Mouse (Mus musculus) left cerebral cortex, postnatal 36 days (tissue): Measurements from ENCODE around the gene Spata2l. TPM values are rescaled to one million over a fixed set of nuclear protein-coding genes. Genes with fewer than 3 reads are reported as not detected.
"Not testable (repeated sequence)": the region's sequence is repeated elsewhere in the genome, so short reads cannot be mapped to it uniquely, and the experiment has no call there.

Source experiments
- DNase-seq, 2 experiments: peaks; one replicate each; pipeline ENCODE4 v3.0.0; 2021 to 2022; ENCODE audit warnings: low spot score in 2 of 2, mixed read lengths in 1 of 2
- intact Hi-C: fragments of 180-260 bp; cut with DNase I; formaldehyde crosslinking; loops from one replicate; pipeline ENCODE4 v1.15.1; 2025
- total RNA-seq, 2 experiments: library from RNA; stranded (reverse); gene quantifications; 2 replicates each; pipeline ENCODE4 v1.2.3; 2021

The Spata2l gene
- total RNA-seq = 10 to 100 TPM; 86.7 to 88.8 TPM

- DNase-seq = peak; percentile 84 to 85
- intact Hi-C loops = no loop called here
Measured at GRCm38 (mm10) chr8:123235520-123236497, at the start of gene Spata2l. TSS of gene Spata2l (minus strand) at chr8:123236233.

DNA sequence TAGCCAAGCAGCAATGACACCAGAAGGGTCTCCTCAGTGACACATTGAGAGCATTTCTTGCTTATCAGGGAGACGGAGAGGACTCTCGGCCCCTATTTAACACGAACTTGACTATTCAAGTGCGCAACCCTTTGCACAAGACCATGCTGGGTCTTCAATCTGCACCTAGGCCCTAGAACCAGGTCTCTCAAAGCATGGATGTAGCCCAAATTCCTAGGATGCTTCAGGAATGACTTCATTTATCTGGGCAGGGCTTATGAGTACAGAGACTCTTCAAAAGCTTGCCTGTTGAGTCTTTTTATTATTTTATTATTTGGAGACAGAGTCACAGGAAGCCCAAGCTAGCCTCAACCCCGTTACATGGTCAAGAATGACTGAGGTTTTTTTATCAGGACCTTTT lies 48.5 kb upstream of the Spata2l start:
- intact Hi-C loops = no loop called here

GRCm38 (mm10) chr8:123283991-123284390 lies 48.0 kb upstream of the Spata2l start:
- intact Hi-C loops = no loop called here
- DNase-seq = no peak

More for the DNA sequence above, 48.5 kb upstream of the Spata2l start:
- no peak for DNase-seq

DNA sequence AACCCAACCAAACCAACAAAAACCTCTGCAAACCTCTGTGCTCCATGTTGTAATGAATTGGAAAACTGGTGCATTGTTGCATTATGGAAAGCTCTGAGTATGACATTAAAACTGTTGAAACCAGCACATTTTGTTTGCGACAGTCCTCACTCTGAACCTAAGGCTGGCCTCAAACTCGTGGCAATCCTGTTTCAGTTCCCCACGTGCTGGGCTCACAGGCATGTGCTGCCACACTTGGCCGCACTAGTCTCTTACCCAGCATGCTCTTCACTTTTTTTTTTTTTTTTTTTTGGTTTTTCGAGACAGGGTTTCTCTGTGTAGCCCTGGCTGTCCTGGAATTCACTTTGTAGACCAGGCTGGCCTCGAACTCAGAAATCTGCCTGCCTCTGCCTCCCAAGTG lies 47.0 kb upstream of the Spata2l start:
- intact Hi-C loops, DNase-seq: not testable (repeated sequence)

DNA sequence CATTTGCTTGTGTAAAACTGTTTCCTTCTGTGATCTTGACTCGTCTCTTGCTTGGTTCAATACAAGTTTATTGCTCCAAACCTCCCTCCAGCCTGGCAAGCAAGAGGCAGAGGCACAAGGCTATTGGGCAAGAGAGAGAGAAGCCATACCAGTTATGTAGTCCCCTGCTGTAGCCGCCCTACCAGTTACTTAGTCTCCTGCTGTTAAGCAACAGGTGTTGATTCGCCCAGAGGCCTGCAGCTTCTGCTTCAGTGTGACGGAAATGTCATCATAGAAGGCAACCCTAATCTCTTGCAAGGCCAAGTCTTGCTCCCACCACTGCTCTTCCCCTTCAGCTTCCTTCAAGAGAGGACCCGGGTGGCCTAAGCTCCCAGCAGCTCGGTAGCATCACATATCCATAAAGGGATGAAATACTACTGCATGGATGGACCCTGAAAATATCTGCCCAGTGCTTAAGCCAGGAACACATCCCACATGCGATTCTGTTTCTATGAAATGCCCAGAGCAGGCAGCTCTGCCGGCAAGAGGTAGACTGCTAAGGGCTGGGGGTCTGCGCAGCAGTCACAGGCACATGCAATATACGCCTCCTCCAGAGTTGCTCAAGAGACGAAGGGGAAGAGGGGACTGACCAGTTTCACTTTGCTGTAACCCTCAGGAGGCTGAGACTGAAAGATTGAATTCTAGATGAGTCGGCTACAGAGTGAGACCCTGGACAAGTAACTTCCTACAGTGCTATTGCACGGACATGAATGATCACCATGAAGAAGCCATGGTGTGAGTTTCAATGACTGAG lies 44.5 kb upstream of the Spata2l start:
- no peak for DNase-seq
- intact Hi-C loops = no loop called here

GRCm38 (mm10) chr8:123279828-123280227 lies 43.8 kb upstream of the Spata2l start:
- no peak for DNase-seq
- intact Hi-C loops = loop anchor here (2.0 kb wide), 1 partner anchor 27 kb away; no protein-coding TSS in a partner anchor

GRCm38 (mm10) chr8:123278445-123278844 lies 42.4 kb upstream of the Spata2l start:
- DNase-seq = no peak
- intact Hi-C loops = loop anchor here (2.0 kb wide), 1 partner anchor 28 kb away; no protein-coding TSS in a partner anchor

DNA sequence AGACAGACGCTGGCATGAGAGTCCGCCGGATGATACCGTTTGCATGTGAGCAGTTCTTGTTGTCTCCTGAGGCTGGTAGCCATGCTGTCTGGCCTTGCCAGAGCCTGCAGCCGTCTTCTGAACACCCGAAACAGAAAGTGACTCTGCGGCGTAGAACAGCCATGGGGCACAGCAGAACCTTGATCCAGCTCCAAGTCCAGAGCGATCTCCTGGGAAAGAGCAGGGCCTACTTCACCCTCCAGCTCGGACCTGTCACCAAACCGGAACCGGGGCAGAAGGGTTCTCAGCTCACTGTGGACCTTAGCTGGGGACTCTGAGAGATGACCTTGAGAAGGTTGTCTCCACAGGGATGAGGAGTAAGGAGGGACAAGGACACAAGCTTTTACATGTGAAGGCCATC lies 39.1 kb upstream of the Spata2l start:
- intact Hi-C loops = no loop called here
- no peak for DNase-seq

- intact Hi-C loops = no loop called here
Measured at GRCm38 (mm10) chr8:123274447-123274846, 38.4 kb upstream of the Spata2l start.

GRCm38 (mm10) chr8:123271901-123272300 lies 35.9 kb upstream of the Spata2l start:
- no peak for DNase-seq
- intact Hi-C loops = no loop called here

More at GRCm38 (mm10) chr8:123274447-123274846, 38.4 kb upstream of the Spata2l start:
- DNase-seq = no peak

- no peak for DNase-seq
- intact Hi-C loops = no loop called here
Measured at GRCm38 (mm10) chr8:123271147-123271546, 35.1 kb upstream of the Spata2l start.

DNA sequence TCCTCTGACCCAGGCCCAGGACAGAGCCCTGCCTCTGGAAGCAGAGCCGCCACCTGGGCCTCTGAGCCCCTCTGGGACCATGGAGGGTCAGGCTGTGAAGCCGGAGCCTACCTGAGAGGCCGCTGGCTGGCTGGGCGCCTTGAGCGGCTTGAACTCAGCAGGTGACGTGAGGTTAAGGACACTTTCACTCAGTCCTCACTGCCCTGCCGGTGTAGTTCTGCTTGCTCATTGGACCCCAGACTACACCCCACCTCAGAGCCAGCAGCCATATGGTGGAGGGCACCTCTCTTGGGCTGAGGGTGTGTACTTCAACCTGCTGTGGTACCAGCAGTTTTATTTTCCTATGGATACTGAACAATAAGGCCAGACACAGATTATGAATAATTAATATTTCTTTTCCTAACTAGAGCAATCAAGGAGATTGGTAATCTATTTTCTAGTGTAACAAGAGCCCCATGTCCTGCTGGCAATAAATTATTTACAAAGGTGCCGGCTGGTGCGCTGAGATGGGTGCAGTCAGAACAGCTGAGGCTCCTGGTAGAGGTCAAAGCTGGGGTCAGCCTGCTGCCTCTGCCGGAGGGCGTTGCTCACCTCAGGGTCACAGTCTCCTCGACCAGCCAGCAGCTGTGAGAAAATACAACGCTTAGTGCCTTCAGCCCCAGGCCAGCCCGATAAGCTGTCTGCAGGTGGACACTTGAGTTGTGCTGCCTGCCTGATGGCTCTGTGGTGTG lies 32.1 kb upstream of the Spata2l start:
- DNase-seq = no peak
- intact Hi-C loops = no loop called here

GRCm38 (mm10) chr8:123257593-123257992 lies 21.6 kb upstream of the Spata2l start:
- intact Hi-C loops, DNase-seq: not testable (repeated sequence)

GRCm38 (mm10) chr8:123257114-123257513 lies 21.1 kb upstream of the Spata2l start:
- intact Hi-C loops = no loop called here
- DNase-seq = peak; percentile 35 to 44

- no peak for DNase-seq
- intact Hi-C loops = no loop called here
Measured at GRCm38 (mm10) chr8:123255170-123255569, 19.1 kb upstream of the Spata2l start.

DNA sequence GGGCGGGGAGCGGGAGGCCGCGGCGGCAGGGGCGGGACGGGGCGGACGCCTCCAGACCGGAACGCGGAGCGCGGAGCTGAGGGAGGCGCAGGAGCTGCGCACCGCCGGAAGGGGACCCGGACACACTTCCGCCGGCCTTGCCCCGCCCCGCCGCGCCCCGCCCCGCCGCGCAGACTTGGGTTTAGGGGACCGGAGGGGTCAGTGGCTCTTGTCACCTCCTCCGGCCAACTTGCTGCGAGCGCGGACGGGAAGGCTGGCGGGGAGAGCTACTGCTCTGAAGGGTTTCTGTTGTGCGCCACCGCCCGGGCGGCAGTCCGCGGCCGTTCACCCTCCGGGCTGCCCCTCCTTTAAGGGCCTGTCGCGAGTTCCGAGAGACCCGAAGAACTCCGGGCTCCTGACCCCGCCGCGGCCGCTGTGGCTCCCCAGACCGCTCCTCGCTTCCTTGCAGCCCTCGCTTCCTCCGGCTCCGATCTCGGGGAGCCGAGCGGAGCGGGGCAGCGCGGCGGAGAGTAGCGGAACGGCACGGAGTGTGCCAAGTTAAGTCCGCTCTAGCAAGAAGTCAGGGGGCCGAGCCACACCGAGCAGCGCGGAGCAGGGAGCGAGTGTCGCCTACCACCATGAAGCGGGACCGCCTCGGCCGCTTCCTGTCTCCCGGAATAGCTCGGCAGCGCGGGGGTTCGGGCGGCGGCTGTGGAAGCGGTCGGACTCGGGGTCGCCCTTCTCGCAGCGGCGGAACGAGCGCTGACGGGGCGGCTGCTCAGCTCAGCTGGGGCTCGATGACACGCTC lies 18.3 kb upstream of the Spata2l start, which contains the start of the genes Zfp276 and Vps9d1:
TSS of gene Zfp276 (plus strand) at position 97 of the 787 bp plus-strand sequence.
TSS of gene Vps9d1 (minus strand) at position 250 of the 787 bp plus-strand sequence.
- DNase-seq = peak; percentile 80 to 87
- intact Hi-C loops = no loop called here

DNA sequence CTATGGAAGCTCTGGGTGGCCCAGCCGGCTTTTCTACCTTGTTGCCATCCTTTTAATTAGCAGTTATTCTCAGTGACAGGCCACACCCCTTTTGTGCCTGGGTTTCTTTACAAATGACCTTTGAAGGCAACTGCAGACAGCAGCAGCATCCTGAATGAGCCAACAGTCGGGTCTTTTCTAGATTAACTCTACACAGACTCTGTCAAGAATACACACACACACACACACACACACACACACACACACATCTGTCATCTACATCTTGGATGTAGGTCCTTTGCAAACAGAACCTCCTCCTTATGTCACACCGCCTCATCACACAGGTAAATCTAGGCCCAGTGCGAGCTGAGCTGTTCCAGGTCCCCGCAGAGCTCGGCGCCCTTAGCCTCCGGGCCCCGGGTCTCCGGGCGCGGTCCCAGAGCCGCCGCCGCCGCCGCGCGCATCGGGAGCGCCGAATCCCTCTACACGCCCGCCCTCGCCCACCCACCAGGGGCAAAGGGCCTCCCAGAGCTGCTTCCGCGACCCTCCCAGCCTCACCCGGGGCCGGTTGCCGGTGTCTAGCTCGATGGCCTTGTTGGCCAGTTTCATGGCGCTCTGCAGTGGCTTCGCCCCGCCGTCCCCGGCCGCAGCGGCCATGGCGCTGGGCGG lies 17.5 kb upstream of the Spata2l start:
- intact Hi-C loops = no loop called here
- no peak for DNase-seq

DNA sequence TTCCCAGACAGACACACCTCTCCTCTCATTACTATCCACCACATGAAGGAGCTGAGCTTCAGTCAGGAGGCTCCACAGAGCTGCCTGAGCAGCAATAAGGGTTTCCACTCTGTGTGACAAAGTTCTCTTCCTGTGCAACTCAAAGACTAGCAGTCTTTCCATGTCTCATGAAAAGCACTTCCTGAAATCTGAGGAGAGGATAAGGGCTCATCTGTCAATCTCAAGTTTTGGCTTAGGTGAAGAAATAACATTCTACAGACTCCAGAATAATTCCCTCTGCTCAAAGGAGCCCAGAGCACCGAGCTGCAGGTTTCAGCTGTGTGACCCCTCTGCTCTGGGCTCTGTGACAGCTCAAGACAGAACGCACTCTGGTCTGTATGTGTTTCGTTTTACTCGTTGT lies 16.9 kb upstream of the Spata2l start:
- intact Hi-C loops = no loop called here
- no peak for DNase-seq
